Mouse (Mus musculus) lung, postnatal 0 days (tissue): ENCODE data around the gene 1700069L16Rik.

Experiments used
- CTCF ChIP-seq: IDR thresholded peaks from 2 replicates; pipeline ENCODE4 v1.5.1; 2016; ENCODE audit warnings: antibody characterized with exemption, mild to moderate bottlenecking
- EP300 ChIP-seq: IDR thresholded peaks from 2 replicates; pipeline ENCODE4 v1.6.1; 2016; ENCODE audit warnings: antibody characterized with exemption, mild to moderate bottlenecking, control low read depth

DNA sequence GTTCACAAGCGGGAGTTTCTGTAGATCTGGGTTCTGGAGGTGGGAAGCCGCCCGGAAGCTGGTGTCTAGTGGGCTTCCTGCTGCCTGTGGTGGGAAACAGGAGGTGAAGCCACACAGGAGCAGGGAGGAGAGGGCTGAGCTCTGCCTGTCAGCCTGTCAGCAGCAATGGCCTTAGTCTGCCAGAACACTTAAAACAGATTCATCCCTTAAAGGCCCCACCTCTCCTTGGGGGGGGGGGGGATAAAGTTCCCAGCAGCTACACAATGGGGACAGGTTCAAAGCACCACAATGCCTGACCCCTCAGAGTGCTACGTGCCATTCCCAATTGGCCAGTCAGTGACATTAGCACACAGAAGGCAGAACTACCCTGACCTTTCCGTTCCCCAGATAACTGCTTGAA, 72.4 kb downstream of the 1700069L16Rik start:
- TF ChIP-seq CTCF (no peak), EP300 (no peak)
